Mouse (Mus musculus) small intestine, adult 2 months (tissue): Measurements from ENCODE around the gene Actg1. TPM values are rescaled to one million over a fixed set of nuclear protein-coding genes. Genes with fewer than 3 reads are reported as not detected.
A peak's percentile ranks its signal among the peaks of the same experiment; 100 is the strongest.

Experiments used
- H3K27ac ChIP-seq: fragments of 200-500 bp; 2 replicates; pipeline ENCODE4 v1.5.1; 2012; ENCODE audit warnings: low read depth, low read length, control low read depth, inconsistent platforms; ENCODE audit not compliant: insufficient read depth
- H3K27me3 ChIP-seq: fragments of 200-500 bp; 2 replicates; pipeline ENCODE4 v1.6.1; 2012; ENCODE audit warnings: mild to moderate bottlenecking, moderate library complexity, low read length, inconsistent platforms; ENCODE audit not compliant: control insufficient read depth, insufficient read depth
- H3K36me3 ChIP-seq: fragments of 200-500 bp; 2 replicates; pipeline ENCODE4 v1.6.1; 2012; ENCODE audit warnings: mild to moderate bottlenecking, low read length, control low read depth, inconsistent platforms; ENCODE audit not compliant: control insufficient read depth, insufficient read depth
- H3K4me1 ChIP-seq: fragments of 200-500 bp; 2 replicates; pipeline ENCODE4 v1.6.1; 2012; ENCODE audit warnings: low read length, inconsistent platforms, mixed read lengths; ENCODE audit not compliant: control insufficient read depth, insufficient read depth, insufficient read length
- H3K4me3 ChIP-seq: fragments of 200-500 bp; 2 replicates; pipeline ENCODE4 v1.5.1; 2012; ENCODE audit warnings: low read depth, mild to moderate bottlenecking, control low read depth, inconsistent platforms, low read length, moderate library complexity
- CTCF ChIP-seq: fragments of 200-500 bp; IDR thresholded peaks from 2 replicates; pipeline ENCODE4 v1.5.1; 2012; ENCODE audit warnings: low read depth, mild to moderate bottlenecking, control low read depth, inconsistent platforms, low read length, moderate library complexity, mixed read lengths; ENCODE audit not compliant: insufficient replicate concordance, insufficient read length; ENCODE audit errors: extremely low read depth
- POLR2A ChIP-seq: fragments of 200-500 bp; IDR thresholded peaks from 2 replicates; pipeline ENCODE4 v1.6.1; 2012; ENCODE audit warnings: low read depth, mild to moderate bottlenecking, control low read depth, inconsistent platforms, low read length, moderate library complexity
- WGBS: fragments of 180-500 bp; shearing (Covaris S2); methylation state at CpG from one replicate; pipeline ENCODE4 v1.1.7; 2018; 5-methylcytosine and 5-hydroxymethylcytosine counted together
- polyA plus RNA-seq: library from polyadenylated mRNA; depleted of rRNA; stranded (reverse); fragments of >200 nt; gene quantifications from 2 replicates; pipeline ENCODE4 v1.2.3, GENCODE M21; 2012; rRNA removed

Gene Actg1
- polyA plus RNA-seq, result 927 and 1,318 TPM in 2 replicates

GRCm38 (mm10) chr11:120347791-120348683, at the start of gene Actg1:
Gene Actg1, minus strand, starts transcription at chr11:120348542.
- peak; percentile 94 for TF ChIP-seq POLR2A
- no peak for TF ChIP-seq CTCF
- under 1% methylated on average over 101 of the region's 103 CpGs for WGBS
- Histone ChIP-seq H3K4me3 (peak within 1 kb of the TSS; percentile 94), H3K27me3 (no peaks in the 10 kb centered on the region), H3K36me3 (peaks cover 21% of the 10 kb centered on the region), H3K4me1 (peaks cover 18% of the 10 kb centered on the region), H3K27ac (peak within 1 kb of the TSS; percentile 100)

DNA sequence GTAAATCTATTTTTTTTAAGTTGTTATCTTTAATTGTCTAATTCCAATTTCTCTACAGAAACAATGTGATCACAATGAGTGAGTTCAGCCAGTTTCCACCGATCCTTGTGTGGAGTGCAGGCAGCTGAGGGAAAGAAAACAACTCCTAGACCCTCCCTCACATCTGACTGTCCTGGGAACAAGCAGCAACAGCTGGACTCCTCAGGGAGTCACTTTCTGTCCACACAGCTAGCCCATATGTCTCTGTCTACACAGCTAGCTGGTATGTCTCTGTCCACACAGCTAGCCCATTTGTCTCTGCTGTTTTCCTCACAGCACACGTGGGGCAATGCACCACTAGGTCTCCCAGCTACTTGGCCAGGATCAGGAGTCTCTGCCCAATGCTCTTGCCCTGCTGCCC, 49.3 kb upstream of the Actg1 start:
- Histone ChIP-seq H3K36me3 (peaks cover 59% of the 10 kb centered on the region), H3K27ac (no peak overlapping the region), H3K27me3 (no peaks in the 10 kb centered on the region), H3K4me3 (no peak overlapping the region), H3K4me1 (peaks cover 3% of the 10 kb centered on the region; the same call in 1 of the 2 replicates)
- 78% methylated on average over 2 of the region's 2 CpGs for WGBS
- no peak for TF ChIP-seq POLR2A

GRCm38 (mm10) chr11:120395661-120396060, 47.3 kb upstream of the Actg1 start:
- Histone ChIP-seq H3K27me3 (no peaks in the 10 kb centered on the region), H3K27ac (no peak overlapping the region), H3K36me3 (peaks cover 49% of the 10 kb centered on the region), H3K4me3 (no peak overlapping the region), H3K4me1 (peaks cover 3% of the 10 kb centered on the region; the same call in 1 of the 2 replicates)
- TF ChIP-seq POLR2A (no peak), CTCF (no peak)
- 70% methylated on average over 4 of the region's 4 CpGs for WGBS

- no peak for TF ChIP-seq POLR2A
- no peak for TF ChIP-seq CTCF
- Histone ChIP-seq H3K36me3 (peaks cover 47% of the 10 kb centered on the region), H3K4me3 (no peak overlapping the region), H3K4me1 (no peaks in the 10 kb centered on the region), H3K27me3 (no peaks in the 10 kb centered on the region), H3K27ac (no peak overlapping the region)
- WGBS, result 89% methylated on average over 9 of the region's 9 CpGs
These were observed 40.2 kb upstream of the Actg1 start for GRCm38 (mm10) chr11:120388580-120388979.

GRCm38 (mm10) chr11:120387157-120387556, 38.8 kb upstream of the Actg1 start:
- no peak for TF ChIP-seq CTCF
- TF ChIP-seq POLR2A, result no peak
- WGBS, result 52% methylated on average over 2 of the region's 2 CpGs
- no peak overlapping the region for H3K4me3 ChIP-seq
- H3K27ac ChIP-seq, result no peak overlapping the region
- H3K4me1 ChIP-seq, result no peaks in the 10 kb centered on the region
- peaks cover 51% of the 10 kb centered on the region for H3K36me3 ChIP-seq
- H3K27me3 ChIP-seq, result no peaks in the 10 kb centered on the region

- no peak overlapping the region for H3K4me3 ChIP-seq
- H3K4me1 ChIP-seq, result no peaks in the 10 kb centered on the region
- H3K36me3 ChIP-seq, result peaks cover 55% of the 10 kb centered on the region
- no peak overlapping the region for H3K27ac ChIP-seq
- 93% methylated on average over 6 of the region's 6 CpGs for WGBS
- no peak for TF ChIP-seq POLR2A
- TF ChIP-seq CTCF, result no peak
- no peaks in the 10 kb centered on the region for H3K27me3 ChIP-seq
These were observed 38.3 kb upstream of the Actg1 start for GRCm38 (mm10) chr11:120386632-120387031.

DNA sequence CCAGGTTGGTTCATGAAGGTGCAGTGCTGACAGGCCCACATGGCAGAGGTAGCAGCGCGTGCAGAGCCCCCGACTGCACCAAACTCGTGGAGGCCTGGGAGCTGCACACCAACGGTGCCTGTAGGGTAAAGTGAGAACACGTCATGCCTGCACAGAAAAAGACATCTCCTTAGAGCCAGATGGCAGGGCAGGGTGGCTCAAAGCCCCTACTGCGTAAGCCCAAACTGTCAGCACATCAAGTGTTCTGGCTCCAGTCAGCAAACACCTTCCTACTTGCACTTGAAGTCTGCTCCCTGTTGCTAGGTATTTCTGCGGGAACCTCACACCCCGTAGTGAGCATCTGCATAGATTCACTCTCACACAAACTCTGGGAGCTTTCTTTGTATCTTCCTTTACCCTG, 34.2 kb upstream of the Actg1 start:
- no peak for TF ChIP-seq POLR2A
- no peak for TF ChIP-seq CTCF
- Histone ChIP-seq H3K4me1 (peaks cover 8% of the 10 kb centered on the region), H3K27ac (no peak overlapping the region), H3K27me3 (no peaks in the 10 kb centered on the region), H3K4me3 (no peak overlapping the region), H3K36me3 (peaks cover 46% of the 10 kb centered on the region)
- WGBS, result 95% methylated on average over 9 of the region's 9 CpGs

- H3K36me3 ChIP-seq, result peaks cover 46% of the 10 kb centered on the region
- H3K27ac ChIP-seq, result no peak overlapping the region
- 94% methylated on average over 4 of the region's 4 CpGs for WGBS
- no peaks in the 10 kb centered on the region for H3K27me3 ChIP-seq
- peaks cover 8% of the 10 kb centered on the region for H3K4me1 ChIP-seq
- TF ChIP-seq POLR2A (no peak), CTCF (no peak)
- H3K4me3 ChIP-seq, result no peak overlapping the region
These were observed 32.8 kb upstream of the Actg1 start for GRCm38 (mm10) chr11:120381157-120381556.
